Mouse (Mus musculus) ovary, postnatal 10 days (tissue): ENCODE results near the gene Clybl.

Source experiments
- DNase-seq: peaks from one replicate; pipeline ENCODE4 v3.0.0; 2022; ENCODE audit warnings: low spot score

Gene Clybl

DNA sequence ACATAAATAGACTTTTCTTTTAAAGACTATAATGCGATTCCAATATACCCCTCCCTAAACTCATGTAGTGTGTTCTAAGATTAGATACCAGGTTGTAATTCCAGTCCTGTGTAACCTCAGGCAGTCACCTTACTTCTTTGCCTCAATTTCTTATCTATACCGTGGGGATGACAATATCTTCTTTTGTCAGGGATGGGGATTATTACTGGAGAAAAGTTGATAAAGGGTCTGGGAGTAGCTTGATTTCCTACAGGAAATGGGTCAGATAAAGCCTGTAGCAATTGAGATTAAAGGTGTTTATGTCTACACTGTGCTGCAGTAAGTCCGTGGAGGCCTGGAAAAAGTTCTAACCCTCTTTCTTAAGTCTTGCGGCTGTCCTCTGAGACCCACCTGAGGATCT lies 131.8 kb downstream of the Clybl start:
- DNase-seq = no peak

- no peak for DNase-seq
These were observed 134.2 kb downstream of the Clybl start for GRCm38 (mm10) chr14:122315743-122316142.

- peak; percentile 7 for DNase-seq
These were observed 140.6 kb downstream of the Clybl start for GRCm38 (mm10) chr14:122322136-122322535.

DNA sequence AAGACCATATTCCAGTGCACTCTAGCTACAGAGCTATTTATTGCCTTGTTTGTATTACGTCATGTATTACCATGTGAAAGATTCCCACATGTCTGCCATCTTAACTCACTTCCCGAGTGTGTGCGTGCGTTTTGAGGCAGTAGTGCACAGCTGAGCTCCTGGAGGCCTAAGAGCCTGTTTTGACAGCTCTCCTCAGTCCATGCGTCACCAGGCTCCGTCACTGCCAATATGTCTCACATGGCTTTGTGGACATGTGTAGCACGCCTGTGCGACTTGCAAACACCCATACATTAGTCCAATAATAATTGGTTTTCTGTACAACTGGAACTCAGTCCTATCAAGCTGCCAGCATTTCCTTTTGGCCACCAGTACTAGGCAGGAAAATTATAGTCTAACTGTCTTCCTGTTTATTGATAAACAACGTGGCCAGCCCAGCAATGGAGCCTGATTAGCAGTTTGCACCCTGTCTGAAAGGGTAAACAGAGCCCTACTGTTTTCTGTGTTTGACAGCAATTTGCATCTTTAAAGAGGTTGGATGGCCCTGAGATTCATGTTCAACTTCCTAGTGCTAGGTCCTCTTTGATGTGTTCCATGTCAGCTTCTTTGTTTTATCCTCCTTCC lies 142.4 kb downstream of the Clybl start:
- no peak for DNase-seq

DNA sequence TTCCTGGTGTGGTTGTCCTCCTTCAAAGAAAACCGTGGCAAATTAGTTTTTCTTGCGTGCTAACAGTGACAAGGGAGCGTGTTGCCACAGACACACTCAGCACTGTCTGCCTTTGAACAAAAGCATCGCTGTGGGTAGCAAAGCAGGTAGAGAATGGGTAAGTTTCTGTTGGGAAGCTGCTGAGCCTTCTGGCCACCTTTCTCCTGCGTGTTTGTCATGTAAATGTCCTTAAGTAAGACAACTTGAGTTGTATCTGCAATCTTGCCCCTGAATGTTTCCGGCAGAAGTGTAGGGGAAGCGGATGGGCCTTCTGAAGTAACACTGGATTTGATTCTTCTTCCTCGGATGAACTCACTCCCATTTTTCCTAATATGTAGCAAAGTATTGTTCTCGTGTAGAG lies 148.6 kb downstream of the Clybl start:
- DNase-seq = no peak

DNA sequence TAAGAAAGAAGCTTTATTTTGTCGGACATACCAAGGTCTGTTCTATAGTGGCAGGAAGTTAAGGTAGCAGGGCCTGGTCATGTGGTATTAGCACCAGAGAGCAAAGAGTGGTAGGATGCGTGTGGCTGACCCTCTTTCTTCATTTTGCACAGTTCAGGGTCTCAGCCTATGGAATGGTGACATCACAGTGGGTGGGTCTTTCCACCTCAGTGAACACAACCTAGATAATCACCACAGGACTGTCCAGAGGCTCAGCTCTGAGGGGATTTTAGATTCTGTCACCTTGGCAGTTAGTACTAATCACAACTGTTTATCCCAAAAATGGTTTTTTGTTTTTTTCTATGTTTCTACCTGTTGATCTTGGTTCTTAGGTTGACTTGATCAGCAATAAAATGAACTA lies 149.2 kb downstream of the Clybl start:
- DNase-seq = no peak

DNA sequence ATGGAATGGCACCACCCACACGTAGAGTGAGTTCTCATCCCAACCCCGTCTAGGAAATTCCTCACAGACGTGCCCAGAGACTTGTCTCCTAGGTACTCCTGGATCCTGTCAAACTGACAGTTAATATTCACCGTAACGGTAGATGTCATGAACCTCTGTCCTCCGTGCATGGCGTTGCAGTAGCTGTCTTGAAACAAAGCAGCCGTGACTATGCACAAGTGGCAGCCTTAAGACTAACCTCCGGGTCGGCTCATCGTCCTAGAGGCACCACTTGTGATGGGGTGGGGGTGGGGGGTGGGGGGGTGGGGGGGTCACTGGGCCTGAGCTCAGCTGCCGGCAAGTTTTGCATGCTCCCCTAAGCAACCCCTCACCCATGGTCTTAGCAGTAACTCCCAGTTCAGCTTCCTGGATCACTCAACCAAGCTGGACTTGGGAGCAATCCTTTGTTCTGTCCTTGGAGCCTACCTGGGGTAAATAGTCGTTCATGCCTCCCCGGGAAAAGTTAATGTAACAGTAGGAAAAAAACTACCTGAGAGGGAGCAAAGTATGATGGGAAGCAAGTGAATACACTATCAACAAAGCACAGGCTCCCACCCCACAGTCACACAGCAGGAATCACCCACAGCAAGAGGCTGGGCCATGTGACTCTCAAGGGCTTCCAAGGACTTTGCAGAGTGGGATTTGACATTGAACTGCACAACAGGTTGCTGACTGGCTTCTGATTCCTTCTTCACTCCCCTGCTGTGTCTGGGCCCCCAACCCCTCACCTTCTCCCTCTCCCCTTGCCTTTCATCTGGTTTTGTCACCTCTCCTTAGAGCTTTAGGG lies 150.3 kb downstream of the Clybl start:
- no peak for DNase-seq

GRCm38 (mm10) chr14:122336957-122337356 lies 155.5 kb downstream of the Clybl start:
- no peak for DNase-seq

GRCm38 (mm10) chr14:122338784-122339183 lies 157.3 kb downstream of the Clybl start:
- DNase-seq = no peak

DNA sequence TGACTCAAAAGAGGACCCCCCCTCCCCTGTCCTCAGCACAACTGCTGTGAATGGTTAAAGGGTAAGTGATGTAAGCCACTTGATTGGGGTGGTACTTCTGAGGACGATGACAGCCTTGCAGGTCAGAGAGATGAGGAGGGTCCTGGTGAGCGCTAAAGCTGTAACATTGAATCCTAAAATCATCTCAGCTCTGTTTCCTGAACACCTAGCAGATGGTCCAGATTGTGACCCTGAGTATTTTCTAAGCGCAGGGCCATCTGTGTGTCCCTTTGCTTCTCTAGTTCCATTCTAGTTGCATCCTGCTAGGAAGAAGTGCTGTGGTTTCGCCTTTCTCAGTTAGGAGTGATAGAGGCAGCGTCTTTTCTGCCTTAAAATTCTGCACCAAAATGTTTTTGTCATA lies 158.6 kb downstream of the Clybl start:
- no peak for DNase-seq

DNA sequence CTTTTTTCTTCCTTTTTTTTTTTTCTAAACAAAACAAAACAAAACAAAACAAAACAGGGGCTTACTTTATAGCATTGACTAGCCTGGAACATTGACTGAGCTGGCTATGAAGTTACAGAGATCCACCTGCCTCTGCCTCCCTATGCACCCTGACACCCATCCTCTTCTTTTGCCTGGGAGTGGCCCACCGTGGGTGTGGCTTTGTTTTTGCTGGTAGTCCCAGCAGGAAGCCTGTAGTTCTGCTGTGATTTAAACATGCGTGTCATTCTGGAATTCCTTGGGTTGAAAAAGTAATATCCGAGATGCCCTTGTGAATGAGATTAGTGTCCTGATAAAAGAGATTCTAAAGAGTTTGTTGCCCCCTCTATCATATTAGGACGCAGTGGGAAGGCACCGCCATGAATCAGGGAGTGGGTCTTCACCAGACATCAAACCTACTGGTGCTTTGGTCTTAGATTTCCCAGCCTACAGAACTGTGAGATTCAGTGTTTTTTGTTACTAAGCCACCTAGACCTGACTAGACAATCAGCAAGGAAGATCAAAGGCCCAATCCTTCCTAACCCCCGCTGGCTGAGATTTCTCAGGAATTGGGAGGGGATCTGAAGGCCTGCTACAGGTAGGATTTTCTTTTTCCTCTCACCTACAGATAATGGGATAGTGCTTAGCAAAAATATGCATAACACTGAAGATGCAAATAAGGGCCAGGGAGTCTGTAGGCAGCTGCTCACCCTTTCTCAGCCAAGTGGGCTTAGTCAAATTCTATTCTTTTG lies 160.3 kb downstream of the Clybl start:
- no peak for DNase-seq

- no peak for DNase-seq
These were observed 163.0 kb downstream of the Clybl start for GRCm38 (mm10) chr14:122344272-122345224.

DNA sequence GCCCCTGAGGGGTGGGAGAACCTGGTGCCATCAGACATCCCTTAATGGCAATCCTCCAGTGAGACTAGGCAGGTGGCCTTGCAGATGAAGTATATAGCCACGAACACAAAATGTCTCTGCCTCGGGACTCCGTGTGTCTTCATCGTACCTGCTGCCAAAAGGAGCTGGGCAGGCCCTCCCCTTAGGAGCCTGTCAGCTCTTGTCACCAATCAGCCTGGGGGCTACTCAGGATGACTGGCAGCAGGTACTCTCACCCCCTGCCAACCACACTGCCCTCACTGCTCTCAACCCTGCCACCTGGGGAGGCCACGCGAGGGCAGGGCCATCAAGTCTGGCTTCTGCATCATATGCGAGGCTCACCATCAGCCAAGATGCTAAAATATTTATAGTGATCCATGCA lies 166.6 kb downstream of the Clybl start:
- no peak for DNase-seq

DNA sequence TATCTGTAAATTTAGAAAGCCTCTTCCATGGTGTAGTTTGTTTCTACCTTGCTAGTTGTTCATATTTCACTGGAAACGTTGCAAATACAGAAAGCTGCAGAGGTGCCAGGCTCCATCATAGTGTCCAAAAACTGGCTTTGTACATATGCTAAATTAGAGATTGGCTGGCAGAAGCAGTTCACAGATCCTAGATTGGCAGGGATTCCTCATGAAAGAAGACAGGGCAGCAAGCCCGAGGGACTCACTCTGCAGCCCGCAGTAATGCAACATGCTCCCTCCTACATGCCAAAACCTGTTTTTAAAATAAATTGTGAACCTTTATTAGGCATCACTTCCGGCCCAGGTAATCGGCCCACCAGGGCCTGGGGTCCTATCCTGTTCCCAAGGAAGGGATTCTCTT lies 167.8 kb downstream of the Clybl start:
- DNase-seq = no peak

DNA sequence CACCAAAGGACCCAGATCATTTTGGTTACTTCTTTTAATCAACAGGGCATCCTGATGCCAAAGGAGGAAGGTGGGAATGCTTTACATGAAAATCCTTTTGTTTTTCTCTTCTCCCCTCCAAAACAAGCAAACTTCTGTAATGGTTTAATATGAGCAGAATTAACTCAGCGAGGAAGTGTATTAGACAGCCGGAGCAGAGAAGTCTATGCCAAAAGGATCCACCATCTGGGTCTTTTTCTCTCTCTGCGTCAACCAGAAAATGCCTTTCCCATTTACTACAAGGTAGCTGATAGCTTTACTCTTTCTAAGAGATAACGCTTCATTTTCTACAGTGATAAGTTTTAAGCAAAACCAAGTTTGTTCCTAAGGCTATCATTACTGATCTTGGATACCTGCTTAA lies 168.3 kb downstream of the Clybl start:
- DNase-seq = no peak

DNA sequence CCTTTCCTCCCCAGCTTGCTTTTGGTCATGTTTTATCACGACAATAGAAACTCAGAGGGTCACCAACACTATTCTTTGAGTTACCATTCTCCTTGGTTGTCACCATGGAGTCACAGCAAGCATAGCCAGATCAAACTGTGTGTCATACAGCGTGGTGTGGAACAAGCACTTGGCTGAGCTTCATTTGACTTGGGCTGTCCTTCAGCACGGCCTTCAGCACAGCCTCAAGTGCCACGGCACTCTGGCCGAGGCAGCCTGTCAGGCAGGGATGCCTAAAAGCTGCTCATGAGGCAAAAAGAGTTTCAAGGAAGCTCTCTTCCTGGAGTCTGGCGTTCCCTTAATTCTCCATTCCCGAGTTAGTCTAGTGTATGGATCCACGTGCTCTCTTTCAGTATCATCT lies 169.3 kb downstream of the Clybl start:
- DNase-seq = no peak

DNA sequence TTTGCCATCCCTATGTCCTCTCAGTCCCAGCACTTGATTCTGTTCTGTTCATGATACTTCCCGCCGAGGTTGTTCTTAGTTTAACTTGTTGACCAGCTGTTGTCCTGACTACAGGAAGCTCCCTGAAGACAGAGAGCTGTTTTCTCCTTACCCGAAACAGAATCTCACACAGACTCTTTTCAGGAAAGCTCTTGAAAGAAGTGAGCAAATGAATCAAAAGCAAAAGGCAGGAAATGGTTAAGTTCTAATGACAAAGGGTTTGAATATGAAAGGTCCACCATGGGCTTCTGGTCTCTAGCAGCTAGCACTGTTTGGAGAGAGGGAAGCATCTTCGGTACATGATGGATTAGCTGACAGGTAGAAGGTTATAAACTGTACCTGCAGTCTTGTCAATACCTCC lies 175.8 kb downstream of the Clybl start:
- no peak for DNase-seq

DNA sequence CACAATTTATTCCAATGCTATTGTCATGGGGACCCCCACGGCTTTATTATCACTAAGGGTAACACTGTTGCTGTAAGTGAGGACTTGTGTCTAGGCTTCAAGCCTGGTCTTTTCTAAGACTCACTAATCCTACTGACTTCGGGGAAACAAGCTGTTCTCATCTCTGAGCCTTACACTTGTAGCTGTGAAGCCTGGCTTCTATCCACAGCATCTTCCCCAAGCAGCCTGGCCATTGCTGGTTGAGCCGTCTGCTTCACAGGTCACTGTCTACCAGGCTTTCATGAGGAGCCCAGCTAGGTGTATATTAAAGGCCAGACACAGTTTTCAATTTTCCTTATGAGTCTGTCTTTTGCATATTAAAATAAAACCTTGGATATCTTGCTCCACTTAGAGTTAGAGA lies 177.1 kb downstream of the Clybl start:
- no peak for DNase-seq

GRCm38 (mm10) chr14:122359136-122359905 lies 177.8 kb downstream of the Clybl start:
- no peak for DNase-seq

DNA sequence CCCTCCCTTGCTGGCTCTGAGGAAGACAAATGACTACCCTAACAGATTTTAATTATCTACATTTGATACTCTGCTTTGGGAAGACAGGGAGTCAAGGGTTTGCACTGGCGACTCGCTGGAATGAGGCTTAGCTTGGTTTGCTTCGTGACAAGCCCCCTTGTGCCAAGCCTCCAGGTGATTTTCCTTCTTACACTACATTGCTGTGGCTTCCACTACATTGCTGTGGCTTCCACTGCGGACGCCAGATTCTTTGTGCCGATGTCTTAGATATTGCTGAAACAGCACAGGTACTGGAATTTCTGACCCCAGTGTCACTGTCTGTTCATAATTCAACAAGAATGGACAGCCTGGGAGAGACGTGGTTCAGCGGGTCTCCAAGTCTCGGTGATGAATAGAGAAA lies 180.3 kb downstream of the Clybl start:
- DNase-seq = no peak

- no peak for DNase-seq
These were observed 181.7 kb downstream of the Clybl start for GRCm38 (mm10) chr14:122363156-122363555.
